Mouse (Mus musculus) olfactory bulb, adult 2 months (tissue): ENCODE data around the gene Stum. TPM values are rescaled to one million over a fixed set of nuclear protein-coding genes. Genes with fewer than 3 reads are reported as not detected.

Source experiments
- H3K27ac ChIP-seq: fragments of 200-500 bp; 2 replicates; pipeline ENCODE4 v1.5.1; 2012; ENCODE audit warnings: low read depth, low read length; ENCODE audit not compliant: insufficient read depth
- H3K4me1 ChIP-seq: fragments of 200-500 bp; 2 replicates; pipeline ENCODE4 v1.6.1; 2012; ENCODE audit warnings: low read length; ENCODE audit not compliant: control insufficient read depth, insufficient read depth
- H3K4me3 ChIP-seq: fragments of 200-500 bp; 2 replicates; pipeline ENCODE4 v1.5.1; 2012; ENCODE audit warnings: mild to moderate bottlenecking, low read depth, low read length, moderate library complexity; ENCODE audit not compliant: insufficient read depth
- CTCF ChIP-seq: fragments of 200-500 bp; IDR thresholded peaks from 2 replicates; pipeline ENCODE4 v1.5.1; 2012; ENCODE audit warnings: low read depth, mild to moderate bottlenecking, low read length, moderate library complexity; ENCODE audit not compliant: insufficient read depth
- POLR2A ChIP-seq: fragments of 200-500 bp; IDR thresholded peaks from 2 replicates; pipeline ENCODE4 v1.6.1; 2012; ENCODE audit warnings: mild to moderate bottlenecking, low read depth, low read length, moderate library complexity; ENCODE audit not compliant: insufficient read depth
- WGBS: fragments of 180-500 bp; shearing (Covaris S2); methylation state at CpG from one replicate; pipeline ENCODE4 v1.1.7; 2018; 5-methylcytosine and 5-hydroxymethylcytosine counted together
- polyA plus RNA-seq: library from polyadenylated mRNA; stranded (reverse); fragments of >200 nt; gene quantifications from 2 replicates; pipeline ENCODE4 v1.2.4, GENCODE M21; 2012; ENCODE audit warnings: low replicate concordance; ENCODE audit not compliant: missing spikeins, insufficient read depth, insufficient read length

Stum gene
- polyA plus RNA-seq, 1 experiment: not detected

- Histone ChIP-seq H3K4me3 (no peak overlapping the region), H3K4me1 (peaks cover 23% of the 10 kb centered on the region), H3K27ac (no peak overlapping the region)
- no peak for TF ChIP-seq POLR2A
- no peak for TF ChIP-seq CTCF
- WGBS: 59% methylated on average over 10 of the region's 10 CpGs
These were observed 55.6 kb downstream of the Stum start for GRCm38 (mm10) chr1:180427685-180428084.

GRCm38 (mm10) chr1:180426405-180426804 is 56.9 kb downstream of the Stum start:
- Histone ChIP-seq H3K27ac (no peak overlapping the region), H3K4me1 (peaks cover 31% of the 10 kb centered on the region), H3K4me3 (no peak overlapping the region)
- TF ChIP-seq POLR2A (no peak), CTCF (no peak)
- WGBS: 90% methylated on average over 6 of the region's 6 CpGs

- no peak overlapping the region for H3K27ac ChIP-seq
- no peak overlapping the region for H3K4me3 ChIP-seq
- H3K4me1 ChIP-seq: peaks cover 38% of the 10 kb centered on the region
- WGBS: 81% methylated on average over 3 of the region's 3 CpGs
- no peak for TF ChIP-seq CTCF
- no peak for TF ChIP-seq POLR2A
These were observed 59.4 kb downstream of the Stum start for GRCm38 (mm10) chr1:180423931-180424330.

- H3K27ac ChIP-seq: no peak overlapping the region
- H3K4me1 ChIP-seq: peaks cover 38% of the 10 kb centered on the region
- 40% methylated on average over 16 of the region's 16 CpGs for WGBS
- H3K4me3 ChIP-seq: no peak overlapping the region
- no peak for TF ChIP-seq CTCF
- no peak for TF ChIP-seq POLR2A
These were observed 60.2 kb downstream of the Stum start for GRCm38 (mm10) chr1:180423008-180423639.

- H3K27ac ChIP-seq: no peak overlapping the region
- no peak overlapping the region for H3K4me3 ChIP-seq
- H3K4me1 ChIP-seq: peaks cover 35% of the 10 kb centered on the region
- WGBS: 16% methylated on average over 11 of the region's 11 CpGs
- TF ChIP-seq POLR2A (no peak), CTCF (peak; percentile 56)
These were observed 61.1 kb downstream of the Stum start for GRCm38 (mm10) chr1:180422076-180422828.

GRCm38 (mm10) chr1:180421165-180421909 is 62.0 kb downstream of the Stum start:
- Histone ChIP-seq H3K27ac (no peak overlapping the region), H3K4me3 (no peak overlapping the region), H3K4me1 (peaks cover 38% of the 10 kb centered on the region)
- WGBS: 60% methylated on average over 25 of the region's 25 CpGs
- TF ChIP-seq CTCF: no peak
- TF ChIP-seq POLR2A: no peak

- TF ChIP-seq POLR2A (no peak), CTCF (no peak)
- 52% methylated on average over 8 of the region's 8 CpGs for WGBS
- no peak overlapping the region for H3K4me3 ChIP-seq
- peaks cover 38% of the 10 kb centered on the region for H3K4me1 ChIP-seq
- 0 out of 2 replicates have a peak overlapping the region, but pooled peaks have one; percentile 1 for H3K27ac ChIP-seq
These were observed 62.7 kb downstream of the Stum start for GRCm38 (mm10) chr1:180420496-180421164.

GRCm38 (mm10) chr1:180419059-180419458 is 64.2 kb downstream of the Stum start:
- no peak for TF ChIP-seq POLR2A
- no peak overlapping the region for H3K27ac ChIP-seq
- H3K4me3 ChIP-seq: no peak overlapping the region
- H3K4me1 ChIP-seq: peaks cover 34% of the 10 kb centered on the region
- 93% methylated on average over 2 of the region's 2 CpGs for WGBS
